Mouse (Mus musculus): ENCODE data around the gene Cd37.

DNA sequence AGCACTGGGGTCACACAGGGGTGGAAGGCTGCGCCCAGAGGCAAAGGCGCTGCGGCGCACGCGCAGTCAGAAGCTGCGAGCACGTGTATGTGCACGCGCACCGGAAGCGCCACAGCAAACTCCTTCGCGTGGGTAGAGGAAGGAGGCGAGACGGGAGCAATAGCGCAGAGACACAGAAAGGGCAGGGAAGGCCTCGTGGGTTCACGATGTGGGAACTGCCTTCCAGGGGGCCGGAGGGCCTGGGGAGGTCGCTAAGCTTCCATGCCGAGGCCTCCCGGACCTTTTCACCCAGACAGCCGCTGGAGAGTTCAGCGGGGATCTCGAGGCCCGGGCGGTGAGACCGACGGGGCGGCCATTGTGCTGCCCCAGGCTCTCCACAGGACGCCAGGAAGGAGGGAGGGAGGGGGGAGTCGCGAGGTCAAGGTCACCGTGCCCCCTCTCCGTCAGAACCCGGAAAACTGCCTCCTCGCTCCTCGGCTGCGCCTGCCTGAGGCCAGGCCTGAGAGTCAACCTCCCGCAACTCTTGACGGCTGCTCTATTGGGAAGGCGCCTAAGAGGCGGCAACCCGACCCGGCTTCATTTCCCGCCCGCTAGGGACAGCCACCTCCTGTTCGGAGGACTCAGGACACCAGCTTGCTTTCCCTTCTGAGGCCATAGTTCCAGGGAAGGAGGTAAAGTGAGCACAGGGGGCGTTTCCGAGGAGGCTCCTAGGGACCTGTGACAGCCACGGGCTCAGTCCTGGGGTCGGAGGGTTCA, 1.9 kb upstream of the Cd37 start, which contains the start of gene Slc6a16:
- TF ChIP-seq CTCF (conservative IDR thresholded peaks at IDR 0.05; ENCODE audit: low read length) (no peak), NANOG (IDR thresholded peaks at IDR 0.05; ENCODE audit: borderline replicate concordance, low read length) (no peak)

Measured in E14TG2a.4 (cell line).